Comparison of ENCODE assay signal across 16 mouse cellular contexts in genomic region chr7:27655545-27655944, GRCm38 (mm10). TPM values are rescaled to one million over a fixed set of nuclear protein-coding genes. Genes with fewer than 3 reads are reported as not detected.
A peak's percentile ranks its signal among the peaks of the same experiment; 100 is the strongest.
DNase-seq lines count a peak whose midpoint lies in the region; ATAC-seq lines count a peak whose summit lies in the region.
"Had no signal": no experiment of that assay in that cellular context is flagged by ENCODE, and none has a peak within 500 bp of the region (broad histone marks: within the 10 kb centered on the region; RNA-seq: fewer than 3 reads in every experiment).

No protein-coding gene starts in this region.

- H3K4me2 ChIP-seq in forebrain, embryonic 12.5 days, result no peak overlapping the region

- intact Hi-C loops in left cerebral cortex, postnatal 4 days (cut with DNase I), result no loop called here
- intact Hi-C loops in left cerebral cortex, postnatal 36 days (cut with DNase I), result no loop called here
- intact Hi-C loops in gastrocnemius, postnatal 36 days (cut with DNase I), result loop anchor here (2.0 kb wide), 1 partner anchor 29 kb away; no protein-coding TSS in a partner anchor

- H3K4me1 ChIP-seq in forebrain, embryonic 12.5 days, result peaks cover 20% of the 10 kb centered on the region
- H3K4me1 ChIP-seq in forebrain, embryonic 10.5 days, result peaks cover 28% of the 10 kb centered on the region

- WGBS in forebrain, embryonic 12.5 days, result 83% methylated on average over 11 of the region's 11 CpGs
- WGBS in forebrain, embryonic 10.5 days, result 83% methylated on average over 11 of the region's 11 CpGs

- ATAC-seq in forebrain, embryonic 12.5 days (ENCODE audit: low FRiP score), result no peak

- DNase-seq in forebrain, embryonic 10.5 days (ENCODE audit: extremely low spot score, low spot score), result no peak
- peak; percentile 43 to 71 for DNase-seq in left cerebral cortex, adult 18-20 months (ENCODE audit: low spot score in 2 of 2)
- no peak for DNase-seq in left cerebral cortex, postnatal 4 days
- DNase-seq in frontal cortex, adult 2 months (ENCODE audit: extremely low spot score in 1 of 2, low spot score in 1 of 2), result peak; percentile 67 to 71
- peak; percentile 66 to 71 for DNase-seq in left cerebral cortex, postnatal 36 days (ENCODE audit: low spot score in 2 of 2)
- DNase-seq in gastrocnemius, postnatal 36 days, result no peak
- no peak for DNase-seq in layer of hippocampus, postnatal 25 days (ENCODE audit: extremely low spot score in 1 of 2, low spot score in 1 of 2)
- DNase-seq: embryo, embryonic 11 days; kidney, adult 9 months; lung, adult 18-20 months; thymus, postnatal 25 days had no signal

- peak overlapping the region; percentile 12; the same call in 1 of the 2 replicates for H3K9ac ChIP-seq in forebrain, embryonic 12.5 days

- peaks cover 38% of the 10 kb centered on the region for H3K36me3 ChIP-seq in forebrain, embryonic 12.5 days (replicated peaks)
- H3K36me3 ChIP-seq in forebrain, embryonic 10.5 days (replicated peaks), result peaks cover 35% of the 10 kb centered on the region

- H3K9me3 ChIP-seq in forebrain, embryonic 12.5 days, result no peaks in the 10 kb centered on the region
- H3K9me3 ChIP-seq in forebrain, embryonic 10.5 days, result no peaks in the 10 kb centered on the region
- H3K9me3 ChIP-seq: heart, embryonic 10.5 days had no signal

- no peak overlapping the region for H3K4me3 ChIP-seq in forebrain, embryonic 12.5 days (replicated peaks)
- no peak overlapping the region for H3K4me3 ChIP-seq in forebrain, embryonic 10.5 days
- H3K4me3 ChIP-seq: gastrocnemius, adult 2 months; heart, embryonic 10.5 days had no signal

- no peak overlapping the region for H3K27ac ChIP-seq in forebrain, embryonic 12.5 days
- no peak overlapping the region; the same call in 1 of the 2 replicates for H3K27ac ChIP-seq in forebrain, embryonic 10.5 days
- H3K27ac ChIP-seq: gastrocnemius, adult 2 months; heart, embryonic 10.5 days; macrophage had no signal

- peaks cover 65% of the 10 kb centered on the region for H3K27me3 ChIP-seq in forebrain, embryonic 12.5 days
- H3K27me3 ChIP-seq in forebrain, embryonic 10.5 days (ENCODE audit: poor library complexity, severe bottlenecking), result peaks cover 86% of the 10 kb centered on the region

RNA-seq across cellular contexts. Expression of gene Ttc9b, which starts 1.8 kb away (rescaled TPM):
- 21.4 and 24.8 TPM in 2 replicates for polyA plus RNA-seq in forebrain, embryonic 12.5 days (2016; fragmentation: Nextera tagmentation; extraction: Ambion mirVana)
- polyA plus RNA-seq in forebrain, embryonic 10.5 days (2016; fragmentation: Nextera tagmentation; extraction: Ambion mirVana), result 2.8 and 3.7 TPM in 2 replicates
- 10 to 100 TPM; 88.9 to 93.4 TPM for total RNA-seq in left cerebral cortex, adult 18-20 months (2021)
- total RNA-seq in left cerebral cortex, postnatal 4 days (2021), result 10 to 100 TPM; 80.0 to 91.0 TPM
- polyA plus RNA-seq in frontal cortex, adult 2 months (2012; rRNA removed), result 139 and 148 TPM in 2 replicates
- 100 to 1,000 TPM; 113 to 155 TPM for total RNA-seq in left cerebral cortex, postnatal 36 days (2021)
- not detected for total RNA-seq in gastrocnemius, postnatal 36 days (2021)
- 10 to 100 TPM; 55.0 to 59.8 TPM for total RNA-seq in layer of hippocampus, postnatal 25 days (2021)
- total RNA-seq: gastrocnemius, adult 2 months; monocyte, adult 5-6 weeks had no signal
- polyA plus RNA-seq: heart, embryonic 10.5 days; macrophage had no signal

RNA-seq across cellular contexts. Expression of gene Map3k10, which starts 18.9 kb away (rescaled TPM):
- polyA plus RNA-seq in forebrain, embryonic 12.5 days (2016; fragmentation: Nextera tagmentation; extraction: Ambion mirVana), result 15.4 and 16.2 TPM in 2 replicates
- 7.9 and 8.3 TPM in 2 replicates for polyA plus RNA-seq in forebrain, embryonic 10.5 days (2016; fragmentation: Nextera tagmentation; extraction: Ambion mirVana)
- total RNA-seq in left cerebral cortex, adult 18-20 months (2021), result 100 to 1,000 TPM; 192 to 197 TPM
- total RNA-seq in left cerebral cortex, postnatal 4 days (2021), result 100 to 1,000 TPM; 162 to 170 TPM
- polyA plus RNA-seq in frontal cortex, adult 2 months (2012; rRNA removed), result 145 and 150 TPM in 2 replicates
- 100 to 1,000 TPM; 213 to 246 TPM for total RNA-seq in left cerebral cortex, postnatal 36 days (2021)
- total RNA-seq in gastrocnemius, postnatal 36 days (2021), result 10 to 100 TPM; 30.6 to 34.2 TPM
- 100 to 1,000 TPM; 195 to 201 TPM for total RNA-seq in layer of hippocampus, postnatal 25 days (2021)

RNA-seq across cellular contexts. Expression of gene Zfp607b, which starts 33.6 kb away (rescaled TPM):
- 9.6 and 10.1 TPM in 2 replicates for polyA plus RNA-seq in forebrain, embryonic 12.5 days (2016; fragmentation: Nextera tagmentation; extraction: Ambion mirVana)
- polyA plus RNA-seq in forebrain, embryonic 10.5 days (2016; fragmentation: Nextera tagmentation; extraction: Ambion mirVana), result 6.7 and 7.6 TPM in 2 replicates
- 10 to 100 TPM; 10.9 to 11.1 TPM for total RNA-seq in left cerebral cortex, adult 18-20 months (2021)
- total RNA-seq in left cerebral cortex, postnatal 4 days (2021), result 10 to 100 TPM; 10.1 to 11.4 TPM
- polyA plus RNA-seq in frontal cortex, adult 2 months (2012; rRNA removed), result 7.2 and 8.2 TPM in 2 replicates
- 10 to 100 TPM in 1 of 2 experiments, 1 to 10 TPM in 1; 8.1 to 10.7 TPM for total RNA-seq in left cerebral cortex, postnatal 36 days (2021)
- under 1 TPM; 0.26 to 0.37 TPM for total RNA-seq in gastrocnemius, postnatal 36 days (2021)
- 1 to 10 TPM; 7.9 to 9.0 TPM for total RNA-seq in layer of hippocampus, postnatal 25 days (2021)

Comparison
In these comparisons a context has a peak if more than half of its experiments do, and no peak if none do; other contexts are left out.
1. DNase-seq: peak in left cerebral cortex, adult 18-20 months (2 of 2), frontal cortex, adult 2 months (2 of 2) and left cerebral cortex, postnatal 36 days (2 of 2); none in forebrain, embryonic 10.5 days (single experiment), left cerebral cortex, postnatal 4 days (single experiment), gastrocnemius, postnatal 36 days (0 of 2) and layer of hippocampus, postnatal 25 days (0 of 2).
2. RNA of gene Ttc9b, which starts 1.8 kb away (total RNA-seq): 113 to 155 TPM in left cerebral cortex, postnatal 36 days, 88.9 to 93.4 TPM in left cerebral cortex, adult 18-20 months, 80.0 to 91.0 TPM in left cerebral cortex, postnatal 4 days and 55.0 to 59.8 TPM in layer of hippocampus, postnatal 25 days; not detected in gastrocnemius, postnatal 36 days; every median in the first group is over 10 times any median in the second.
3. RNA of gene Map3k10, which starts 18.9 kb away (total RNA-seq): 213 to 246 TPM in left cerebral cortex, postnatal 36 days, 195 to 201 TPM in layer of hippocampus, postnatal 25 days, 192 to 197 TPM in left cerebral cortex, adult 18-20 months and 162 to 170 TPM in left cerebral cortex, postnatal 4 days; 30.6 to 34.2 TPM in gastrocnemius, postnatal 36 days; every median in the first group is over 4 times any median in the second.
4. RNA of gene Zfp607b, which starts 33.6 kb away (total RNA-seq): 10.1 to 11.4 TPM in left cerebral cortex, postnatal 4 days, 10.9 to 11.1 TPM in left cerebral cortex, adult 18-20 months, 8.1 to 10.7 TPM in left cerebral cortex, postnatal 36 days and 7.9 to 9.0 TPM in layer of hippocampus, postnatal 25 days; 0.26 to 0.37 TPM in gastrocnemius, postnatal 36 days; every median in the first group is over 4 times any median in the second.